Mouse (Mus musculus) adrenal gland, postnatal 10 days (tissue): ENCODE measurements around the gene Ror2. TPM values are rescaled to one million over a fixed set of nuclear protein-coding genes. Genes with fewer than 3 reads are reported as not detected.

Source experiments
- DNase-seq: peaks from one replicate; pipeline ENCODE4 v3.0.0; 2021; ENCODE audit warnings: mixed read lengths
- total RNA-seq, 2 experiments: library from RNA; stranded (reverse); gene quantifications; 2 replicates each; pipeline ENCODE4 v1.2.3; 2021

Gene Ror2
- total RNA-seq, 2 experiments from 2014 or later = 6.7 to 8.5 TPM

DNA sequence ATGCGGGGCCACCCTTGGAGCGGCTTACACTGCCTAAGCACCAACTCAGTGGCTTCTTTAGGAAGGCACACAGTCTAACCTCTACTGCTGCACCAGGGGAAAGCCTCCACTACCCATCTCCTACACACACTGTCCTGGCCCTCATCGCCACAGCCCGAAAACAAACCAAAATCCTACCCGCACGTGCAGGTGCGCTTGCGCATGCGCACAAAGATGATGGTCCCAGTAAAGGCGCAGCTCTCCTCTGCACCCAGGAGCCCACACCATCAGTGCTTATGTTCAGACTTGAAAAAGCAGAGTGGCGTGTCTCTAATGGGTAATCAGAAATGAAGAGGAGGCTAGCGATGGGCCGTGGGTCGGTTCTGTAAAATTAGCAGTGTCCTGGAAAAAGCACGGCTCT, 91.6 kb downstream of the Ror2 start:
- no peak for DNase-seq

DNA sequence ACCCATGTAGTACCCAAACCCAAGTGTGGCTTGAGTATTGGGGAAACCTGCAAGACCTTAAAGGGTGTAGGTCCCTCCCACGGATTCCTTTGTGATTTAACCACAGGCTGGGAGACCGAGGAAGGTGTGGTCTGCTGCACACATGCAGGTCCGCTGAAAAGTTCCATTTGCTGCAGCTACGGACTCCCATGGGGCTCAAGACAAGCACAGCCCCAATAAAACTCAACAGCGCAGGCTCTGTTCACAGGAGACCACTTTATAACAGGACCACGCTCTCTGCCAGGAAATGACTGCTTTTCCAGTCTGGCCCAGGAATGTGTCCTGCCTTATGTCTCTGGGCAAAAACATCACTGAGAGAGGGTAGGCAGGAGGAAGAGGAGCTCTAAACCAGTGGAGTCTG, 92.2 kb downstream of the Ror2 start:
- no peak for DNase-seq

DNA sequence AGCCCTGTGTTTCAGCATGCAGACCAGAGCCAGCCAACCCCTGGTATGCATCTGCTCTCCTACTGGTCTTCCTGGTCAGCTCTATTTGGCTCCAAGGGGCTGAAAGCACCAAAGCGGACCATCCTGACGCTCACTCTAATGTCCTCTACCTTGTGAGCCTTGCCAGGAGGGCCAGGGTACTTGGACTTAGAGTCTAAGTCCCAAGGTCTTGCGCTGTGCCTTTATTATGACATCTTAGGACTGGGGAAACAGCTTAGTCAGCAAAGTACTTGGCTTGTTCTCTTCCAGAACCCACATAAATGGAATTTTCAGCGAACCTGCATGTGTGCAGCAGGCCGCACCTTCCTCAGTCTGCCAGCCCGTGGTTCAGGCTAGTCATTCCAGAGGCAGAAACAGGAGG, 93.6 kb downstream of the Ror2 start:
- no peak for DNase-seq

DNA sequence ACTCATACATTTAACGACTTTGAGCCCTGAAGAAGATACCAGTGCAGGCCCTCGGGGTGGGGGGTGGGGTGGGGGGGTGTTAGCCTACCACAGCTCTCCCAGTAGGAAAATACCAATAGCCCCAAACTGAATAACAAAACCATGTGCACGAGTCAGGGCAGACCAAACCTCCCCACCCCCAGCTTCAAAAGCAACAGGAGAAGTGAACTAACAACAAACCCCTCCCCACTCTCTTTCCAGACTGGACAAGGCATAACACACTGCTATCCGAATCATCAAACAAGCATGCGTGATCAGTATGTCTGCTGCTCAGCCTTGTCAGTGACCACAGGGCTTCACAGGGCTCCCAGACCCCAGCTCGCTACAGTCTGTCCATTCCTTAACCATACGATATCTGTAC, 94.3 kb downstream of the Ror2 start:
- DNase-seq = no peak

DNA sequence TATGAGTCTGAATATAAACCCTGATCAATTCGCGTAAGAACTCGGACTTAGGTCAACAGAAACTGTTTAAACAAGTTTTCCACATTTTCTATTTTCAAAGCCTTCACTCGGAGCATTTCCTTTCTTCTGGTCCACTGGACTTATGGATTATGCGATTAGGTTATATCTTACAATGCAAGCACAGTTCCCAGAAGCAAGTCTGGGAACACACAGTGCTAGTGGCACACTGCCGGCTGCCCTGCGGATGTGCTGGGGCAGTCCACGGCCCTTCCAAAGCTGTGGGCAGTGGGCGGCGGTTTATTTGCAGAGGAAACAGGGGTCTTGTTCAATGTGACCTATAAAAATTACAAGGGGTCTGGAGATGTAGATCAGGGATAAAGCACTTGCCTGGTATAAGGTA, 97.0 kb downstream of the Ror2 start:
- DNase-seq = no peak

DNA sequence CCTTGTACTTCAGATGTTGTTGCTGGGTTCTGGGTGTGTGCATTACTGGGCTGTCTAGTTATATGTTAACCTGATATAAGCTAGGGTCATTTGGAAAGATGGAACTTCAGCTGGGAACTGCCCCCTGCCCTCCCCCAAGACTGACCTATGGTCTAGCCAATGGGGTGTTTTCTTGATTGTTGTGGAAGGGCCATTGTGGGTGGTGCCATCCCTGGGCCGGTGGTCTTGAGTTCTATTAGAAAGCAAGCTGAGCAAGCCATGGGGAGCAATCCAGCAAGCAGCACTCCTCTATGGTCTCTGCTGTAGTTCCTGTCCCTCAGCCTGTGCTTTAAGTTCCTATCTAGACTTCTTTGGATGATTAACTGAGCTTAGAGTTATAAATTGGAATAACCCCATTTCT, 101.1 kb downstream of the Ror2 start:
- no peak for DNase-seq

DNA sequence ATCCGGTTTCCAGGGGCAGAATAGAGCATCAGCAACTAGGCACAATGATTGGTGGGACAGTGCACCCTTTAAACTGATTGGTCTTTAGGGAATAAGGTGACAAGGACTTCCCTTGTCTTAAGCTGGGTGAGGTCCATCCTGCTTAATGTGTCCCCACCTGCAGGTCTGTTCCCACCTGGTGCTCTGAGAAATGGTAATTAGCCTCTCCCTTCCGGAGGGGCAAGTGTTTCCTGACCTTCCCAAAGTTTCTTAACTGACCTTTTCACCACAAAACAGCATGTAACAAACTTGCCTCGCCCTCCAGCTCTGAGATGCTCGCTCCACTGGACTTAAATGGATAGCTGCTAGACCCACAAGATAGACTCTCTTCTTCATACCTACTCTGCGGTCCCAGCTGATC, 101.8 kb downstream of the Ror2 start:
- DNase-seq = no peak

DNA sequence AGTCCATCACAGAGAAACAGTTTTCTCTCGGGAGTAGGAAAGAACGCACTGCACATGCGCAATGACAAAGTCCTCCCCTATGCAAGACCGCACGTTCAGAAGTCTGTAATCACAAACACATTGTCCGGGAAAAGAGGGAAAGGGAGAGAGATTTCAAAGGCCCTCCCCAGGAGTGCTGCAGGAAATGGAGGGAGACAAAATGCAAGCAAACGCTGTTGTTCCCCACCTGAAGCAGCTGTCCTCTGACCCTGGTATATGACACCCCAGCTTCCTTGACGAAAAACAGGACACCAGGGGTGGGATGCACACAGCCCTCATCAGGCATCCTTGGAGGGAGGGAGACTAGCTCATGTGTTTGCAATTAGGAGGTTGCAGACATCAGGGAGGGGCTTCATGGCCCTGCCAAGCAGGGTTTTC, 102.8 kb downstream of the Ror2 start:
- no peak for DNase-seq

DNA sequence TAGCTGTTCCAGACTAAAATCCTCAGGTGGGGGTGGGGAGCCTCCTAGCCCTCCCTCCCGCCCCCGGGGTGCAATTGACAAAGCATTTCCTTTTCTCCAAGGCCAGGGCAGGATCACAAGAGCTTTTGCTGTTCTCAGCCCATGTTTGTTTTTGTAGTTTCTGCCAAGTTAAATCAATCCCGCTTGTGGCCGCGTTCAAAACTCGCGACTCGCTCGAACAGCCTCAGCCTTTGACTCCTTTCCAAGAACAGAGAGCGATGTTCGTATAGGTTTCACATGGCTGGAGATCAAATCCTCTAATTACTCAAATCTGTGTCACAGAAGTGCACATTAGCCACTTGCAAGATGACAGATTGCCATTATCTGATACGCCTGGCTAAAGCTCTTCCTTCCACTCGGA, 107.3 kb downstream of the Ror2 start:
- DNase-seq = peak; percentile 44

DNA sequence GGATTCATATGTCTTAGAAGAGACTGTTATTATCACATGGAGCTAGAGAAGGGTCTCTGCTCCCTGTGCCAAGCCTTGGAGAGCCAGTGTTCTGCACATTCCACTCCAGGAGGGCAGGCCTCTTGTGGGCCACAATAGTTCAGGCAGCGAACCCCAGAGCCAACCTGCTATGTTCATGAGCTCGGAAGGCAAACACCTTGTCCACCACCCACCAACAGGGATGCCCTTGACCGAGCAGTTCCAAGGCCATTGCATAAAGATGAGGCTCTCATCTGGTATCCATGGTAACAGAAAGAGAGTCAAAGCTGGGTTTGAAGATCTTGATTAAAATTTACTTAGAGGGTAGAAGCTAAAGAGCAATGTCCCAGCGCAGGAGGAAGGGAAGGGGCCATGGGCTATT, 107.8 kb downstream of the Ror2 start:
- DNase-seq = no peak

DNA sequence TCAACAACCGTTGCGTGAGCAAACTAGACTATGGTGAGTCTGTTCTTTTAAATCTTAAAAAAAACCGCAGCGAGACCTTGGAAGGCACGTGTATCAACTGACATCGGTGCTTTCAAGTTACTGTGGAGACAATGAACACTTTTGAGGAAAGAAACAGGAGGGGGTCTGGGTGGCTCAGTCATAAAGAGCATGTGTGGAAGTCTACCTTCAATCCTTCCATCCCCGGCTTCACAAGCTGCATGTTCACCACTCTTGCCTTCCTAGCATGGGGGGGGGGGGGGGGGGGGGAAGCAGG, 108.6 kb downstream of the Ror2 start:
- no peak for DNase-seq

DNA sequence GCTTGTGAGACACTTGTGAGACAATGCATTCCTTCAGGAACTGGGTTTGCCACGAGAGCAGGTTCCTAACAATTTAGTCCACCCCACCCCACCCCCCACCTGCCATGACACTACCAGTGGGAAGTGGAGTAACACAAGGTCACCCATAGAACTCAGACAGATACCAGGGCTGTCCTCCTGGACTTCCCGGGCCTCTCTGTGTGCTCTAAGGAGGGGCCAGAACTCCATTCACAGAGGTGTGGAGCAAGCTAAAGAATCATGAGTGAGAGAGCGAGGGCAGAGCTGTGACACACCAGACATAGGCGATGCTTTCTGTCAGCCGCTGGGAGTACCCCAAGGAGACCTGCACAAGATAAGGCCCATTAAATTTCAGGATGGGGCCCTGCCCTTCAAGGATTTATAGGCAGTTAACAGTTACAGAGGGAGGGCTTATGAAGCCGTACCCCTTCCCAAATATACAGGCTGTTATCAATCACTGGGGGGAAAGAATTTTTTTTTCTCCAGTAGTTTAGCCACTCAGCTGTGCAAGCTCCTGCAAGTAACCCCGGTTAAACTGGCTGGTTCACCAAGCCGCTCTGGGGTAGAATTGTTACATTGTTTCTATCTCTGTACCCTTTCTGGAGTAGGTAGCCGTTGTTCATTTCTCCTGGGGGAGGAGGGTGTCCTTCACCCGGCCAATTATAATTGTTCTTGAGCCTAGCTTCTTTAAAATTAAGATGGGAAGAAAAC, 109.1 kb downstream of the Ror2 start:
- no peak for DNase-seq

DNA sequence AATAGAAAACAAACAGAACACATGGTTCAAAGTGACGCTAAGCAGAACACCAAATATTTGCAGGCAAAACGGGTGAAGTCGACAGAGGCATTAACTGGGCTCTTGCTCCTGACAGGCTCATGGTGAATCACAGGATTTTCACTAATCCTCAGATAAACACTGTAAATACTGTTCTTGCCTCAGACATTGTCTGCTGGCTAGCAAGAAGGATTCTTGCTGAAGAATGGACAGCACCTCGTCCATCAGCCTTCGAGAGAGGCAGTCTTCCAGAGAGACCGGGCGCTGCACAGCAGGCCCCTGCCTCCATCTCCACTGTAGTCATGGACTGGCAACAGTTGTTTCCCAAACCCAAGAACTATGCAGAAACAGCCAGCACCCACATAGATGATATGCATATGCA, 110.9 kb downstream of the Ror2 start:
- DNase-seq = no peak

DNA sequence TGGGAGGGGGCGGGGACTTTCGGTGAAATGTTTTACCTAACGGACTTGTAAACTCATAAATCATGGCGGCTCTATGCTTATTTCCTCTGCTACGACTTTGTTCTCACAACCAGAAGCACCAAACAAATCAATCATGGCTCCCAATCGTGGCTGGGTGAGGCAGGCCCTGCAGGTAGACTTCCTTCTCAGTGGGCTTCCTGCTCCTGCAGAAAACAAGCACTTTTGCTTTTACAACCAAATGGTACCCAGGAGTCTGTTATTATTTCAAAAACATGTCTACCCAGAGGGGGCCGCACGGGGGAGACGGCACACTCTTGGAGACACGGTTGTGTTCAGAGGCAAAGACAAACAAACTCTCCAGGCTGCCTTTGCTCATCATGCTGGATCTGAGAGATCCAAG, 122.3 kb downstream of the Ror2 start:
- no peak for DNase-seq

DNA sequence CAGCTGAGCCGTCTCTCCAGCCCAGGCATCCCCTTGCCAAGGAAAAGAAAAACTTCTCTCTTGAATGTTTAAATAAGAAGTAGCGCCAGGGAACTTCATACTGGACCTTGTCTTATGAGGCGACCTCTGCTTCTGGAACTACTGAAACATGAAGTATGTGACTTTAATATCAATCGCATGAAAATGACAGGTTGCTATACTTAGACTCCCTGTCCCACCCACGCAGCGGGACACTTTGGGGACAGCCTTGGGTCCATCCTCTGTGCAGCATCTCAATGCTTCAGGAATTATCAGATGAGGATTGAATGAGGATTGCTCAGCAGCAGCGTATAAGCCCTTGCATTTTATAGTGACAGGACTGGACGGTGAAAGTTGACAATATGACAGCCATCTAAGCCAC, 122.9 kb downstream of the Ror2 start:
- no peak for DNase-seq

DNA sequence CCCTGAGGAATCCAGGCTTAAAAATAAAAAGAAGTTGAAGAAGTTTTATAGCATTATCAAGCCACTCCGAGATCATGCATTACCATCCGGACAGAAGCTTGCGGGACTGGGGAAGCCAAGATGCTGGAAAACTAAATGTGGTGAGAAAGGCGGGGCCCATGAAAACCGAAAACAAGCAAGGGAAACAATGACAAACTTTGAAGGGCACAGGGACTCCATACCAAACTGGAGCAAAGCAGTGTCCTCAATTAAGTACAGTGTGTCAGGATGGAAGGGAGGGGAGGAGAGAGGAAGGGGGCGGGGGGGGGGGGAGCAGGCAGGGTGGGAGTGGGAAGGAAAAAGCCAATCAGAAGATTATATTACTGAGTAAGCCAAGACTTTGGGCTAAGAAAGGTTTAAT, 126.4 kb downstream of the Ror2 start:
- DNase-seq = no peak

DNA sequence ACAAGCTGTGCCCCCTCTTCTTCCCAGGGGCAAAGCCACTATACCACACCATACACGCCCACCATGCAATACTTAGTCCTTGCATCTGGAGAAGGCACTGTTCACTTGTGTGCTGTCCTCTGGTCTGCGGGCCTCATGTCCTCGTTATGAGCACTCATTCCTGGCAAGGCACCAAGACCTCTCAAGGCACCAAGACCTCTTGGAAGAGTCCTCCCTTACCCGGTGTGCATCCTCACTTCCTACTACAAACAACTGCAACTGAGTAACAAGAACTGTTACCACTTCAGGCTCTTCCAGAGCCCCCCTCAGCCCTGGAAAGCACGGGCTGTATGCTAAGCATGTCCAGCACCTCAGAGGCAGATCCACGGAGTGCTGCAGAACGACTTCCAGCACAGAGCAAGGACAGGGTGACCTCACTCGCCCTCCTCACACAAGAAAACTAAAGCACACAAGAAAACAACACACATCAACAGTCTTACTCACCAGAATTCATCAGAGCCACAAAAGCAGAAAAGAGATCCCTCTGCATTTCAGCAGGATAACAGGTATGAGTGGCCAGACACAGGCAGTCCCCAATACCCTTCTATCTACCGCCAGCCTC, 127.4 kb downstream of the Ror2 start:
- peak; percentile 27 for DNase-seq

DNA sequence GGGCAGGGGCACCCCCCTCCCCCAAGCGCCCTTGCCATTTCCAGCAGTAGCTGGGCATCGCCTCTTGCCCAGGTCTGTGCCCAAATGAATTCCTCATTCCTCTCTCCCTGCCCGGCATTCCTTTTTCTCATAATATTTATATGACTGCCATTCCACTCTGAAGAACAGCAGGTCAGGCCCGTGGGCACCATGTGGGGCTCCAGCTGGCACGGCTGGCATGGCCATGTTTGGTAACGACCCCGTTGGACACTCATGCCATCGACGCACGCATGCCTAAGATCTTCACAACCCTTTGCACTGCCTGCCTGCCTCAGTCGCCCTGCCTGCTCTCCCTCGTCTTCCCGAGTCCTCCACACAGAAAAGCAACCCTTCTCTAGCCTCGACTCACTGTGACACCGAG, 129.0 kb downstream of the Ror2 start:
- no peak for DNase-seq

DNA sequence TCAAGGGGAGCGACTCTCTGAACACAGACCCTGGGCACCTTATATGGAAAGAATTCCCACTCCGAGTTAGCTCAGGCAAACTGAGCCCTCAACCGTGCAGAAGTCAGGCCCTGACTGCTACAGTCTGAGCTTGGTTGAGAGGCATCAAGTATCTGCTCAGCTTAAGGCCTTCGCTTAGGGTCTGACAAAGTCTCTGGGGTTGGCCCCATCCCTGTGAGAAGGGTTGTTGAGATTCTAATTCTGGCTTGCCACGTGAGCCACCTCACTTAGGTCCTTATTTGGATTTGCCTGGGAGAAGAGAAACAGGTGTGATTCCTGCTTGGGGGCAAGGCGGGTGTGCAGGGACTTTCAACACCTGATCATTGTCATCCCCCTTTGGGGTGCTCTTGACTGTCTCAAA, 129.6 kb downstream of the Ror2 start:
- no peak for DNase-seq

DNA sequence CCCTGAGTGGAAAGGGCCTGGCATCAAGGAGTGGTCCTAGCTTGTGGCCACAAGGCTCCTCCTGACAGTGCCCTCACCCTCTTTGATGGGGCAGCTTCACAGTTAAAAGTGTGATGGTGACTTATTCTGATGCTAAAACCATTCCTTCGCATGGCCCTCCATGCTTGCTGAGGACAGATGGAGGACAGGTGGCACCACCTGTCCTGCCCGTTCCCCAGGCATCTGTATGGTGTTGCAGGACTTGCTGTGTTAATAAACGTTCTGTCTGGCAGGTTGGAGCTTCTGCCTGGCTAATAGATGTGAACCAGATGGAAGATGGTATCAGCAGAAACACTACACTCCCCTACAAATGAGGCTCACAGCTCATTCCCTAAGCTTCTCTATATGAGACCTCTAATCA, 140.4 kb downstream of the Ror2 start:
- no peak for DNase-seq

DNA sequence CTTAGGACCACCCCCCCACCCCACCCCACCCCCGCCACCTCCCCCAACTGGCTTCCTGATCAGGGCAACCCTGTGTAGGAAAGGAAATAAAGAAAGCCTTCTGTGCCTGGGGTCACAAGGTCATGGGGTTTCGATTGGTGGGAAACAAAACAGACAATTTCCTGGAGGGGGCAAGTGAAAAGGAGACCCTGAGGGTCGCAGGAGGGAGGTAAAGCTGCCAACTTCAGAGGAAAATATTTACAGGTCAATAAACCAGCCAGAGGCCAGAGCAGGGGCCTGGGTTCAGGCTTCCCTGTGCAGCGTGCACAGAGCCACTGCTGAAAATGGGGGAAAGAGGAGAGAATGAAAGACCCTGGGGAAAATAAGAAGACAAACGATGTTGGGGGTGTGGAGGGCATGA, 142.8 kb downstream of the Ror2 start:
- DNase-seq = no peak

DNA sequence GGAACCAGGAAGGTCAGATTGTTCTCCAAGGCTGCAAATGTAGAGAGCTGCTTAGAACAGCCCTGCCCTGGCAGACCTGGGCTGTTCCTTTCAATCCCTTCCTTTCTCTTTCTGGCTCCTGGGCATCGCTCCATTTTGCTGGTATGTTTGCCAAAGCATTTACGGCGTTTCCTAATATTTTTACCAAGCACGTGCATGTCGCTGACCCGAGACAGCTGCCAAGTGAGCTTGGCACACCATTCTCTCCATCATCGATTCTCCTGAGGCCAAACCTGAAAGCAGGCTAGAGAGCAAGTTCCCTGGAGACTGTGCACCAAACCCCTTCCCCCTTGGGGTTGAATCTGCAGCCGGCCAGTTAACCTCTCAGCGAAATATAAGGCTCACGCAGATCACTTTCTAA, 143.7 kb downstream of the Ror2 start:
- peak; percentile 74 for DNase-seq

DNA sequence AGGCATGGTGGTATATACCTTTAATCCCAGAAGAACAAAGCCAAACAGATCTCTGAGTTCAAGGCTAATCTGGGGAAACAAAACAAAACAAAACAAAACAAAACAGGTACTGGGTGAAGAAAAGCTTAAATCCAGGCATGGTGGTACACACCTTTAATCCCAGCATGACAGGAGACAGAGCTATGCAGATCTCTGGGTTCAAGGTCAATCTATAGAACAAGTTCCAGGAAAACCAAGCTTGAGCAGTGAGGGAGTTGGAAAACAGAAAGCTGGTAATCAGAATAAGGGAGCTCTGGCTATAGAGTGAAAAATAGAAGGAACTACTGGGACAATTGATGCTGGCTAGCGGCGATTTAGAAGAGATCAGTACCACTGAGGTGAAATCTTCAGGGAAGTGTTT, 145.6 kb downstream of the Ror2 start:
- DNase-seq = no peak

DNA sequence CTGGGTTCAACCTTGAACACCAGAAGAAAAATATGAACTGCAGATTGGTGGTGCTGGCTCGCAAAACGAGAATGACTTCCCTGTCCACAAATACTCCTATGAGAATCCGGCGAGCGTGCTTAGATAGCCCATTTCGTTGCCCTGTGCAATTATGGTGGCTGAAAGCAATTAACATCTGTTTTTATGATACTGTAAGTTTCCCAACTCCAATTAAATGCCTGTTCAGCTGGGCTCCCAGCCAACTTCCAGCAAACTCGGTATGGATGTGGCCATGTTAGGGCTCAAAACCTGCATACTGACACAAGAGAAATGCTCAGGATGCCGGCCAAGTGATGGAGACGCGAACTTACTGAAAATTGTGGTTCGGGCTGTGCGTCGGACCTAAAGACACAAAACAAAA, 155.4 kb downstream of the Ror2 start:
- DNase-seq = no peak

DNA sequence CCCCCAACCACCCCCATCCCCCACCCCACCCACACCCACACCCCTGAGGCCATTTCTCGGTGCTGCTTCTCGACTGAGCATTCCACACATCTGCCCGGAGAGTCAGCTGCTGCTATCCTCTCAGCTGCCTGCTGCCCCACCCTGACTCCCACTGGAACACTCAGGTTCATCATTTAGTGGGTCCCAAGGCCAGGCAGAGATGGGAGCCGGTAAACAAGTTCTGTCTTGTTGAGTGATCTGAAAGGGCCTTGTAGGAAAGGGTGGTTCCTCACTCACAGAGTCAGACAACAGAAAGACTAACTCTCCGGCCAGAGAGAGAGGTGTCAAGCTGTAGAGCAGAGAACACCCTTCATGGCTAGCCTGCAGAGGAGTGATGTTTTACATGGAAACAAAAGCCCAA, 155.9 kb downstream of the Ror2 start:
- no peak for DNase-seq
